Mouse (Mus musculus): Measurements from ENCODE around the gene Pds5a.

Pds5a gene

DNA sequence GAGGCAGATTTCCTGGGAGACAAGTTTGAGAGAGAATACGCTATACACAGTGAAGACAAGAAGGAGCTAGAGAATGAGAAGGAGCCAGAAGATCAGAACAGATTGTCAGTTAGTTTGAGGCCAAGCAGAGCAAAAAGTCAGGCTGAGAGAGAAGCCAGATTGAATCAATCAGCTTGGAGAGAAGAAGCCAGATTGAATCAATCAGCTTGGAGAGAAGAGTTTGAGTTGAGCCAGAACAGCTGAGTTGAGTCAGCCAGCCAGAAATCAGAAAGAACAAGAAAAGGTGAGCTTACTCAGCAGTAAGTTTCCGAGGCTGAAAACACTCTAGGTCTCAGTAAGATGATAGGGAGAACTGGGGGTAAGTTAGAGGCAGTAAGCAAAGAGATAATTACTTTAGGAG is 123.2 kb downstream of the Pds5a start:
- no peak for DNase-seq (ENCODE audit: low spot score in 2 of 2)

DNA sequence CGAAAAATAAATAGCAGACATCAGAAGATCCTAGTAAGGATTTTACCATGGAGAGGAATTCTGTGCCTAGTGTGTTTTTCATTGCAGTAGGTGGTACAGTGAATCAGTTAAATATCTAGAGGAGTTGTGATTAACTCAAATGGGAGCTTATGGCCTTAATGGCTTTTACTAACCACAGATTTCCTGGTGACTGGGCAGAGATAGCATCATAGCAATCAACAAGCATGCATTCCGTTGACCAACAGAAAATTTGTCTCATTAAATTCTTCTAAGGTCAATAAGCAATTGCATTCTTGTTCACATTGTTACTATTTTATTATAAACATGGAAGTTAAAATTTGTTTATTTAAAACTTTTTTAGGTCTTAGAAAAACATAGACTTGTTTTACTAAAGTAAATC is 132.6 kb downstream of the Pds5a start:
- no peak for DNase-seq (ENCODE audit: low spot score in 2 of 2)

- no peak for DNase-seq (ENCODE audit: low spot score in 2 of 2)
These were observed 136.8 kb downstream of the Pds5a start for GRCm38 (mm10) chr5:65561125-65561893.

DNA sequence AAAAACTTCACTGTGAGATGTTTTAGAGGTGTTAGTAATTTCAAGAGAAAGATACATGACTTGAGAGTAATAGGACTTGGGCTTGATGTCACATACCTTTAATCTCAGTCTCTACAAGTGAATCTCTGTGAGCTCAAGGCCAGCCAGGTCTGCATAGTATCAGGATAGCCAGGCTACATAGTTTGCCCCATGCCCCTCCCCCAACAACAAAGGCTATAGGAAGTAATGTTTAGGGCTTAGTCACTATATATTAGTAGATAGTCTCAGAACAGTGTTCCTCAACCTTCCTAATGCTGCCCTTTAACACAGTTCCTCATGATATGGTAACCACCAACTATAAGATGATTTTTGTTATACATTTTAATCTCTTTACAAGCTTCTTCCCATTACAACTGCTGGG is 141.0 kb downstream of the Pds5a start:
- no peak for DNase-seq (ENCODE audit: low spot score in 2 of 2)
